Mouse (Mus musculus) urinary bladder, postnatal 10 days (tissue): Measurements from ENCODE around the gene Hipk4.
"Not testable (repeated sequence)": the region's sequence is repeated elsewhere in the genome, so short reads cannot be mapped to it uniquely, and the experiment has no call there.

Experiments used
- DNase-seq: peaks from one replicate; pipeline ENCODE4 v3.0.0; 2022; ENCODE audit warnings: low spot score

The Hipk4 gene

GRCm38 (mm10) chr7:27494659-27495367 lies 28.3 kb upstream of the Hipk4 start:
- DNase-seq, result not testable (repeated sequence)

- no peak for DNase-seq
Observed at GRCm38 (mm10) chr7:27499036-27499435, 24.0 kb upstream of the Hipk4 start, which contains the start of gene Prx. Gene Prx (plus strand): TSS chr7:27499324.

- DNase-seq, result no peak
Observed at GRCm38 (mm10) chr7:27501620-27502019, 21.4 kb upstream of the Hipk4 start.

GRCm38 (mm10) chr7:27506765-27507370 lies 16.2 kb upstream of the Hipk4 start:
- DNase-seq, result no peak

- peak; percentile 97 for DNase-seq
Observed at GRCm38 (mm10) chr7:27507711-27508647, 15.1 kb upstream of the Hipk4 start.

- no peak for DNase-seq
Observed at GRCm38 (mm10) chr7:27508648-27509005, 14.4 kb upstream of the Hipk4 start.

GRCm38 (mm10) chr7:27510809-27511208 lies 12.3 kb upstream of the Hipk4 start:
- no peak for DNase-seq

GRCm38 (mm10) chr7:27514961-27515360 lies 8.1 kb upstream of the Hipk4 start:
- no peak for DNase-seq

GRCm38 (mm10) chr7:27518314-27518713 lies 4.8 kb upstream of the Hipk4 start:
- DNase-seq, result no peak

- no peak for DNase-seq
Observed at GRCm38 (mm10) chr7:27520104-27520503, 3.0 kb upstream of the Hipk4 start.

- no peak for DNase-seq
Observed at GRCm38 (mm10) chr7:27520599-27520998, 2.5 kb upstream of the Hipk4 start.

GRCm38 (mm10) chr7:27523805-27524204 lies 738 bp downstream of the Hipk4 start:
- DNase-seq, result no peak

GRCm38 (mm10) chr7:27526039-27526827 lies 3.2 kb downstream of the Hipk4 start:
- no peak for DNase-seq

- DNase-seq, result no peak
Observed at GRCm38 (mm10) chr7:27529070-27529469, 6.0 kb downstream of the Hipk4 start.

GRCm38 (mm10) chr7:27530937-27531336 lies 7.9 kb downstream of the Hipk4 start:
- DNase-seq, result no peak

GRCm38 (mm10) chr7:27531707-27532106 lies 8.6 kb downstream of the Hipk4 start:
- DNase-seq, result no peak

- DNase-seq, result no peak
Observed at GRCm38 (mm10) chr7:27532480-27533050, 9.5 kb downstream of the Hipk4 start.

- no peak for DNase-seq
Observed at GRCm38 (mm10) chr7:27535386-27535785, 12.3 kb downstream of the Hipk4 start.

- DNase-seq, result no peak
Observed at GRCm38 (mm10) chr7:27536618-27537017, 13.6 kb downstream of the Hipk4 start.

- no peak for DNase-seq
Observed at GRCm38 (mm10) chr7:27537998-27538397, 14.9 kb downstream of the Hipk4 start.

- no peak for DNase-seq
Observed at GRCm38 (mm10) chr7:27538797-27539196, 15.7 kb downstream of the Hipk4 start.

- no peak for DNase-seq
Observed at GRCm38 (mm10) chr7:27540521-27540920, 17.5 kb downstream of the Hipk4 start.
